In the genomic region with DNA sequence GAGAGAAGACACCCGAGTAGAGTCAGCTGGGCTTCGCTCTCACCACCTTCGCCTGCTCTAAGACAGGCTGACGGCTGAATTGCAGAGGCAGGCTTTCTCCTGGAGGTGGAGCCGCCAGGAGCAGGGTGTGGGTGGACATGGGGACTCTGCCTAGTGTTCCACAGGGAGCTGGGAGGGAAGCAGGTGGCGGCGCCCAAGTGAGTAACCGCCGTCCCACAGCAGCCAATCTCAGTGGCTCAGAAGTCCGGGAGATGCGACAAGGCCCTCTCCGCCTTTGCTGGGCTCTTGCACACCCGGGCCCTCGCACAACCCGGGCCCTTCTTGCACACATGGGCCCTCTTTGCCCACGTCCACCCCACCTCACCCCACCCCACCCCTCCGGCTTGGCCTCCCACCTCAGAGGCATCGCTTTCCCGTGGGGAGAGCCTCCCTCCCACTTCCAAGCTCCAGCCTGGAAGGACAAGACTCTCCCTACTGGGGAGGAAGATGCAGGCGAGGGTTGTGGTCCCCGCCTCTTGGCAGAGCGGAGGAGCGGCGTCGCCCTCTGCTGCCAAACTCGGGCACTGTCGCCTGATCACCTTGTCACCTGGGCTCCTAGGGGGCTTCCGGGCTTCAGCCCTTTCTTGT, we compare ENCODE assay signal across 7 mouse cellular contexts. TPM values are rescaled to one million over a fixed set of nuclear protein-coding genes. Genes with fewer than 3 reads are reported as not detected.
DNase-seq lines count a peak whose midpoint lies in the region; ATAC-seq and TF ChIP-seq lines count a peak whose summit lies in the region.

No protein-coding gene starts in this region.

- peaks cover 0 to 31% of the 10 kb centered on the region in 2 experiments for H3K4me1 ChIP-seq in ES-E14 (ENCODE audit: control insufficient read depth in 2 of 2, insufficient read depth in 2 of 2, low read length in 2 of 2, poor library complexity in 1 of 2)
- H3K4me1 ChIP-seq in cortical plate, adult 2 months (ENCODE audit: control insufficient read depth, insufficient read depth, low read length): peaks cover 8% of the 10 kb centered on the region; the same call in 1 of the 2 replicates
- peaks cover 26% of the 10 kb centered on the region for H3K4me1 ChIP-seq in heart, postnatal 0 days (ENCODE audit: control insufficient read depth, insufficient read depth)
- H3K4me1 ChIP-seq in small intestine, adult 2 months (ENCODE audit: control insufficient read depth, insufficient read depth, insufficient read length, low read length): peaks cover 17% of the 10 kb centered on the region

- H3K79me3 ChIP-seq in C2C12 (ENCODE audit: low read depth): no peaks in the 10 kb centered on the region

- no peak for TF ChIP-seq EP300 in heart, postnatal 0 days (IDR thresholded peaks at IDR 0.05; ENCODE audit: low read depth)

- DNase-seq in ES-E14 (ENCODE audit: low read depth, low spot score): peak; percentile 69
- DNase-seq in heart, postnatal 0 days (ENCODE audit: low spot score): peak; percentile 59
- peak; percentile 78 to 90 for DNase-seq in left cerebral cortex, adult 18-20 months (ENCODE audit: low spot score in 2 of 2)

- H3K4me3 ChIP-seq in C2C12 (ENCODE audit: insufficient read depth, poor library complexity, severe bottlenecking) (no peak overlapping the region), ES-E14 (ENCODE audit: insufficient read depth in 1 of 2, low read depth in 1 of 2, low read length in 2 of 2, poor library complexity in 1 of 2, severe bottlenecking in 1 of 2) (peak overlapping the region; percentile 51 to 55)
- no peak overlapping the region for H3K4me3 ChIP-seq in cortical plate, adult 2 months (ENCODE audit: insufficient read depth, low read length)
- peak overlapping the region; percentile 25 for H3K4me3 ChIP-seq in heart, postnatal 0 days (ENCODE audit: low read depth, low read length)
- no peak overlapping the region for H3K4me3 ChIP-seq in small intestine, adult 2 months (ENCODE audit: low read depth, low read length)

- H3K4me2 ChIP-seq in heart, postnatal 0 days (ENCODE audit: low read depth, low read length): peak overlapping the region; percentile 60

- peak overlapping the region; percentile 10 for H3ac ChIP-seq in C2C12 (ENCODE audit: control insufficient read depth, insufficient read length, low read depth)

- peak; percentile 51; the same call in 1 of the 2 replicates for TF ChIP-seq POLR2A in cortical plate, adult 2 months (IDR thresholded peaks at IDR 0.05; ENCODE audit: extremely low read depth, insufficient read depth, low read length)
- TF ChIP-seq POLR2A in small intestine, adult 2 months (IDR thresholded peaks at IDR 0.05; ENCODE audit: low read depth, low read length): no peak

- H3K27me3 ChIP-seq in C2C12 (ENCODE audit: control insufficient read depth, insufficient read depth, insufficient read length): no peaks in the 10 kb centered on the region
- no peaks in the 10 kb centered on the region for H3K27me3 ChIP-seq in heart, postnatal 0 days (ENCODE audit: control insufficient read depth, insufficient read depth, low read length)
- H3K27me3 ChIP-seq in small intestine, adult 2 months (ENCODE audit: control insufficient read depth, insufficient read depth, low read length): no peaks in the 10 kb centered on the region

- H3K36me3 ChIP-seq in C2C12 (ENCODE audit: control insufficient read depth, insufficient read depth): no peaks in the 10 kb centered on the region
- no peaks in the 10 kb centered on the region for H3K36me3 ChIP-seq in ES-E14 (ENCODE audit: control insufficient read depth, insufficient read depth, low read length, poor library complexity, severe bottlenecking)
- no peaks in the 10 kb centered on the region for H3K36me3 ChIP-seq in heart, postnatal 0 days (replicated peaks; ENCODE audit: control insufficient read depth, insufficient read depth, low read length)
- H3K36me3 ChIP-seq in small intestine, adult 2 months (ENCODE audit: control insufficient read depth, insufficient read depth, low read length): no peaks in the 10 kb centered on the region

- peak; percentile 91 for TF ChIP-seq CTCF in C2C12 (IDR thresholded peaks at IDR 0.05; ENCODE audit: control insufficient read depth, insufficient read depth, insufficient read length)
- TF ChIP-seq CTCF in cortical plate, adult 2 months (IDR thresholded peaks at IDR 0.05; ENCODE audit: extremely low read depth, insufficient read depth, low read length): peak; percentile 54; the same call in 1 of the 2 replicates
- peak; percentile 68 for TF ChIP-seq CTCF in heart, postnatal 0 days (IDR thresholded peaks at IDR 0.05; ENCODE audit: low read depth)
- TF ChIP-seq CTCF in small intestine, adult 2 months (IDR thresholded peaks at IDR 0.05; ENCODE audit: extremely low read depth, insufficient read length, insufficient replicate concordance, low read depth, low read length): peak; percentile 70

- H3K27ac ChIP-seq in ES-E14 (ENCODE audit: insufficient read depth, low read depth, low read length, poor library complexity, severe bottlenecking): no peak overlapping the region
- H3K27ac ChIP-seq in cortical plate, adult 2 months (ENCODE audit: insufficient read depth, low read length): no peak overlapping the region
- no peak overlapping the region for H3K27ac ChIP-seq in heart, postnatal 0 days (ENCODE audit: low read depth)
- H3K27ac ChIP-seq in small intestine, adult 2 months (ENCODE audit: insufficient read depth, low read depth, low read length): no peak overlapping the region

- H3K9ac ChIP-seq in ES-E14 (ENCODE audit: insufficient read depth, low read depth, low read length, poor library complexity, severe bottlenecking): peak overlapping the region; percentile 9; the same call in 1 of the 2 replicates
- peak overlapping the region; percentile 30; the same call in 1 of the 2 replicates for H3K9ac ChIP-seq in heart, postnatal 0 days (replicated peaks; ENCODE audit: low read depth, low read length)

- 3% methylated on average over 27 of the region's 28 CpGs for WGBS in heart, postnatal 0 days
- WGBS in small intestine, adult 2 months: 6% methylated on average over 28 of the region's 28 CpGs

- in situ Hi-C loops in ES-E14 (cut with MboI; ENCODE audit: low sequenced_read_pairs in 2 of 2, unreplicated experiment in 2 of 2): no loop called here

- ATAC-seq in heart, postnatal 0 days (ENCODE audit: insufficient read depth, low read depth): no peak
- peak; percentile 39; the same call in 1 of the 2 replicates for ATAC-seq in megakaryocyte progenitor cell, adult 5-6 weeks (replicated peaks; ENCODE audit: poor library complexity)

- H3K9me3 ChIP-seq in ES-E14 (ENCODE audit: control insufficient read depth, insufficient read depth, low read depth, low read length): no peaks in the 10 kb centered on the region
- no peaks in the 10 kb centered on the region for H3K9me3 ChIP-seq in heart, postnatal 0 days (replicated peaks; ENCODE audit: control insufficient read depth, low read length)

- H3K79me2 ChIP-seq in C2C12 (ENCODE audit: control insufficient read depth, insufficient read depth): no peaks in the 10 kb centered on the region

TF ChIP-seq in C2C12, 6 proteins besides CTCF, POLR2A, EP300 and RAD21 (continues in another document):
- TF ChIP-seq MYOD1 (IDR thresholded peaks at IDR 0.05; ENCODE audit: control insufficient read depth, insufficient read length, low read depth): no peak
- TF ChIP-seq USF1 (IDR thresholded peaks at IDR 0.05; ENCODE audit: low read depth): no peak

TF ChIP-seq in ES-E14, 5 proteins besides CTCF, POLR2A, EP300 and RAD21 (continues in another document):
- TF ChIP-seq ZNF384 (IDR thresholded peaks at IDR 0.05; ENCODE audit: low read depth, low read length) (no peak), MAFK (IDR thresholded peaks at IDR 0.05; ENCODE audit: insufficient read depth, low read depth, low read length) (no peak)

RNA-seq across cellular contexts. Expression of gene Grasp, which starts 15.0 kb away (rescaled TPM):
- 7.1 TPM for polyA plus RNA-seq in C2C12 (2012; fragmentation: generic; extraction: Trizol)
- total RNA-seq in ES-E14 (2012; rRNA removed): 10.8 and 12.9 TPM in 2 replicates
- polyA plus RNA-seq in cortical plate, adult 2 months (2012; rRNA removed): 39.7 and 41.0 TPM in 2 replicates
- total RNA-seq in heart, postnatal 0 days (2014; rRNA removed; ENCODE audit: low replicate concordance): 8.0 and 21.3 TPM in 2 replicates
- 2.0 and 2.3 TPM in 2 replicates for polyA plus RNA-seq in heart, postnatal 0 days (2015; fragmentation: Nextera tagmentation; extraction: Ambion mirVana)
- total RNA-seq in left cerebral cortex, adult 18-20 months (2021): 100 to 1,000 TPM in 1 of 2 experiments, 10 to 100 TPM in 1; 77.7 to 111 TPM
- 0.98 and 1.1 TPM in 2 replicates for total RNA-seq in megakaryocyte progenitor cell, adult 5-6 weeks (2015)
- total RNA-seq in megakaryocyte progenitor cell, adult 5-6 weeks (2017): 1.00 and 1.1 TPM in 2 replicates
- 7.3 and 8.5 TPM in 2 replicates for polyA plus RNA-seq in small intestine, adult 2 months (2012; rRNA removed)

RNA-seq across cellular contexts. Expression of gene Nr4a1, which starts 15.1 kb away (rescaled TPM):
- polyA plus RNA-seq in C2C12 (2012; fragmentation: generic; extraction: Trizol): 8.1 TPM
- 8.5 and 12.1 TPM in 2 replicates for total RNA-seq in ES-E14 (2012; rRNA removed)
- 76.6 and 103 TPM in 2 replicates for polyA plus RNA-seq in cortical plate, adult 2 months (2012; rRNA removed)
- total RNA-seq in heart, postnatal 0 days (2014; rRNA removed; ENCODE audit: low replicate concordance): 40.2 and 56.0 TPM in 2 replicates
- 7.4 and 8.6 TPM in 2 replicates for polyA plus RNA-seq in heart, postnatal 0 days (2015; fragmentation: Nextera tagmentation; extraction: Ambion mirVana)
- 100 to 1,000 TPM; 171 to 181 TPM for total RNA-seq in left cerebral cortex, adult 18-20 months (2021)
- total RNA-seq in megakaryocyte progenitor cell, adult 5-6 weeks (2015): 6.5 and 11.3 TPM in 2 replicates
- 7.1 and 7.9 TPM in 2 replicates for total RNA-seq in megakaryocyte progenitor cell, adult 5-6 weeks (2017)
- 6.5 and 9.7 TPM in 2 replicates for polyA plus RNA-seq in small intestine, adult 2 months (2012; rRNA removed)

RNA-seq across cellular contexts. Expression of gene Atg101, which starts 45.1 kb away (rescaled TPM):
- polyA plus RNA-seq in C2C12 (2012; fragmentation: generic; extraction: Trizol): 61.3 TPM
- 116 and 119 TPM in 2 replicates for total RNA-seq in ES-E14 (2012; rRNA removed)
- 55.3 and 56.0 TPM in 2 replicates for polyA plus RNA-seq in cortical plate, adult 2 months (2012; rRNA removed)
- total RNA-seq in heart, postnatal 0 days (2014; rRNA removed; ENCODE audit: low replicate concordance): 43.7 and 61.6 TPM in 2 replicates
- 48.6 and 53.4 TPM in 2 replicates for polyA plus RNA-seq in heart, postnatal 0 days (2015; fragmentation: Nextera tagmentation; extraction: Ambion mirVana)
- 10 to 100 TPM; 45.5 to 53.6 TPM for total RNA-seq in left cerebral cortex, adult 18-20 months (2021)
- total RNA-seq in megakaryocyte progenitor cell, adult 5-6 weeks (2015): 7.9 and 13.1 TPM in 2 replicates
- 58.6 and 63.5 TPM in 2 replicates for total RNA-seq in megakaryocyte progenitor cell, adult 5-6 weeks (2017)
- polyA plus RNA-seq in small intestine, adult 2 months (2012; rRNA removed): 13.7 and 38.4 TPM in 2 replicates

RNA-seq across cellular contexts. Expression of gene 6030408B16Rik, which starts 54.0 kb away (rescaled TPM):
- polyA plus RNA-seq in C2C12 (2012; fragmentation: generic; extraction: Trizol): 0.06 TPM
- total RNA-seq in ES-E14 (2012; rRNA removed): 0.22 and 0.32 TPM in 2 replicates
- polyA plus RNA-seq in cortical plate, adult 2 months (2012; rRNA removed): 0.13 and 0.23 TPM in 2 replicates
- total RNA-seq in heart, postnatal 0 days (2014; rRNA removed; ENCODE audit: low replicate concordance): 6.5 and 8.4 TPM in 2 replicates
- 6.4 and 8.1 TPM in 2 replicates for polyA plus RNA-seq in heart, postnatal 0 days (2015; fragmentation: Nextera tagmentation; extraction: Ambion mirVana)
- under 1 TPM; 0.40 to 0.42 TPM for total RNA-seq in left cerebral cortex, adult 18-20 months (2021)
- total RNA-seq in megakaryocyte progenitor cell, adult 5-6 weeks (2015): not detected in 2 replicates
- not detected in 2 replicates for total RNA-seq in megakaryocyte progenitor cell, adult 5-6 weeks (2017)
- polyA plus RNA-seq in small intestine, adult 2 months (2012; rRNA removed): 0.14 and 0.24 TPM in 2 replicates

Comparison
In these comparisons a context has a peak if more than half of its experiments do, and no peak if none do; other contexts are left out.
1. H3K4me3 ChIP-seq: peak in ES-E14 (2 of 2) and heart, postnatal 0 days (single experiment); none in C2C12 (single experiment), cortical plate, adult 2 months (single experiment) and small intestine, adult 2 months (single experiment).
2. Peak in every context shown above with its lines, with median percentiles within 50 percentile points of each other: CTCF ChIP-seq and DNase-seq.